Mouse (Mus musculus) kidney, postnatal 0 days (tissue): Measurements from ENCODE around the gene Riox1. TPM values are rescaled to one million over a fixed set of nuclear protein-coding genes. Genes with fewer than 3 reads are reported as not detected.

Experiments
- ATAC-seq: fragments of 200-750 bp; cut with Nextera tagmentation; replicated peaks from 2 replicates; pipeline ENCODE4 v1.8.0; 2017; ENCODE audit warnings: low read depth, moderate number of reproducible peaks, moderate TSS enrichment, moderate library complexity; ENCODE audit not compliant: low FRiP score
- DNase-seq: peaks from one replicate; pipeline ENCODE4 v3.0.0-alpha.2; 2016; ENCODE audit warnings: low spot score
- H3K27ac ChIP-seq: fragments of 300-500 bp; sonication (generic); 2 replicates; pipeline ENCODE4 v1.5.1; 2014; ENCODE audit warnings: mild to moderate bottlenecking
- H3K27me3 ChIP-seq: fragments of 300-500 bp; sonication (generic); 2 replicates; pipeline ENCODE4 v1.6.1; 2014; ENCODE audit warnings: low read length, mixed read lengths; ENCODE audit not compliant: insufficient read depth
- H3K36me3 ChIP-seq: fragments of 300-500 bp; sonication (generic); 2 replicates; pipeline ENCODE4 v1.6.1; 2014; ENCODE audit warnings: low read length, mixed read lengths; ENCODE audit not compliant: insufficient read depth
- H3K4me1 ChIP-seq: fragments of 300-500 bp; sonication (generic); replicated peaks from 2 replicates; pipeline ENCODE4 v1.6.1; 2014; ENCODE audit warnings: antibody characterized with exemption, low read length, mixed read lengths; ENCODE audit not compliant: insufficient read depth
- H3K4me2 ChIP-seq: fragments of 300-500 bp; sonication (generic); 2 replicates; pipeline ENCODE4 v1.6.1; 2014; ENCODE audit warnings: mild to moderate bottlenecking, low read length, moderate library complexity, mixed read lengths
- H3K4me3 ChIP-seq: fragments of 300-500 bp; sonication (generic); replicated peaks from 2 replicates; pipeline ENCODE4 v1.5.1; 2014; ENCODE audit warnings: low read depth, low read length
- H3K9ac ChIP-seq: fragments of 300-500 bp; sonication (generic); 2 replicates; pipeline ENCODE4 v1.6.1; 2014; ENCODE audit warnings: low read depth, low read length
- H3K9me3 ChIP-seq: fragments of 300-500 bp; sonication (generic); replicated peaks from 2 replicates; pipeline ENCODE4 v1.6.1; 2016; ENCODE audit warnings: low read length, inconsistent platforms, mixed read lengths
- CTCF ChIP-seq: IDR thresholded peaks from 2 replicates; pipeline ENCODE4 v1.5.1; 2016; ENCODE audit warnings: antibody characterized with exemption, low read depth, mild to moderate bottlenecking, moderate library complexity
- WGBS: fragments of 180-500 bp; shearing (Covaris S2); extraction: QIAGEN DNeasy Blood & Tissue Kit; methylation state at CpG from one replicate; pipeline ENCODE4 v1.1.7; 2014; 5-methylcytosine and 5-hydroxymethylcytosine counted together
- polyA plus RNA-seq: library from polyadenylated mRNA; unstranded; fragments of >200 nt; fragmentation: Nextera tagmentation; extraction: Ambion mirVana; gene quantifications from 2 replicates; pipeline ENCODE4 v1.2.1, GENCODE M21; 2015

The Riox1 gene
- polyA plus RNA-seq, 1 experiment from 2014 or later = 13.0 TPM

GRCm38 (mm10) chr12:83958278-83958677, 7.9 kb downstream of the Riox1 start:
- no peak for TF ChIP-seq CTCF
- no peaks in the 10 kb centered on the region for H3K27me3 ChIP-seq
- no peaks in the 10 kb centered on the region for H3K9me3 ChIP-seq
- H3K4me3 ChIP-seq = no peak overlapping the region
- H3K4me1 ChIP-seq = peaks cover 4% of the 10 kb centered on the region
- no peak overlapping the region for H3K4me2 ChIP-seq
- ATAC-seq (no peak), DNase-seq (no peak)
- H3K27ac ChIP-seq = no peak overlapping the region
- H3K9ac ChIP-seq = no peak overlapping the region
- WGBS = 87% methylated on average over 9 of the region's 9 CpGs
- H3K36me3 ChIP-seq = no peaks in the 10 kb centered on the region

- H3K4me2 ChIP-seq = no peak overlapping the region
- no peak for DNase-seq
- no peak overlapping the region for H3K4me3 ChIP-seq
- H3K9me3 ChIP-seq = no peaks in the 10 kb centered on the region
- 91% methylated on average over 6 of the region's 7 CpGs for WGBS
- no peak for ATAC-seq
- TF ChIP-seq CTCF = no peak
- no peaks in the 10 kb centered on the region for H3K27me3 ChIP-seq
- no peaks in the 10 kb centered on the region for H3K36me3 ChIP-seq
- H3K27ac ChIP-seq = no peak overlapping the region
- H3K9ac ChIP-seq = no peak overlapping the region
- no peaks in the 10 kb centered on the region for H3K4me1 ChIP-seq
Measured at GRCm38 (mm10) chr12:83965235-83965634, 14.8 kb downstream of the Riox1 start.

- 58% methylated on average over 2 of the region's 2 CpGs for WGBS
- DNase-seq = peak; percentile 76
- TF ChIP-seq CTCF = peak; percentile 82
- no peak overlapping the region for H3K4me2 ChIP-seq
- no peaks in the 10 kb centered on the region for H3K27me3 ChIP-seq
- H3K4me3 ChIP-seq = no peak overlapping the region
- H3K9me3 ChIP-seq = no peaks in the 10 kb centered on the region
- ATAC-seq = peak; percentile 82
- H3K27ac ChIP-seq = no peak overlapping the region
- H3K4me1 ChIP-seq = no peaks in the 10 kb centered on the region
- H3K36me3 ChIP-seq = no peaks in the 10 kb centered on the region
- no peak overlapping the region for H3K9ac ChIP-seq
Measured at GRCm38 (mm10) chr12:83972117-83972516, 21.7 kb downstream of the Riox1 start.

GRCm38 (mm10) chr12:83978862-83979261, 28.5 kb downstream of the Riox1 start:
- H3K4me3 ChIP-seq = no peak overlapping the region
- no peak for ATAC-seq
- no peaks in the 10 kb centered on the region for H3K36me3 ChIP-seq
- no peak overlapping the region for H3K27ac ChIP-seq
- no peaks in the 10 kb centered on the region for H3K4me1 ChIP-seq
- H3K9me3 ChIP-seq = no peaks in the 10 kb centered on the region
- H3K9ac ChIP-seq = no peak overlapping the region
- DNase-seq = no peak
- 88% methylated on average over 6 of the region's 6 CpGs for WGBS
- no peak overlapping the region for H3K4me2 ChIP-seq
- no peaks in the 10 kb centered on the region for H3K27me3 ChIP-seq
- TF ChIP-seq CTCF = no peak

GRCm38 (mm10) chr12:83981615-83982014, 31.2 kb downstream of the Riox1 start:
- no peaks in the 10 kb centered on the region for H3K36me3 ChIP-seq
- no peaks in the 10 kb centered on the region for H3K9me3 ChIP-seq
- no peak overlapping the region for H3K4me3 ChIP-seq
- no peak for TF ChIP-seq CTCF
- no peak for DNase-seq
- WGBS = 68% methylated on average over 4 of the region's 4 CpGs
- no peak overlapping the region for H3K9ac ChIP-seq
- no peak overlapping the region for H3K4me2 ChIP-seq
- no peak for ATAC-seq
- no peaks in the 10 kb centered on the region for H3K27me3 ChIP-seq
- H3K4me1 ChIP-seq = no peaks in the 10 kb centered on the region
- no peak overlapping the region for H3K27ac ChIP-seq

DNA sequence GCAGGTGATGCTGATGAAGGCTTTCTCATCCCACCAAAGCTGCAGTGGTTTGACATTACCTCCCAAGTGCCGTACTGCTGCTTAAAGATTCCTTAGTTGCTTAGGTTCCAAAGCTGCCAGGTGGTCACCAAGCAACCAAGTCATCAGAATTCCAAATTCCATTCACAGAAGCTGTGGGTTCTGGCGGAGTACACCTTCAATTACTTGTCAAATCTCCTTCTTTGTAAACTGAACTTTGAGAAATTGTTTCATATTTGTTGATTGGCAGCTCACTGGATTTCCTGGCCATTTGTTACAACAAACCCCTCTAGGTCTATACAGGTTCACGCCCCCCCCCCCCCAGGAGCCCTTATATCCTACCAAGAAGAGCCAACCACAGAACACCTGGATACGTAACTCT, 34.3 kb downstream of the Riox1 start, which contains the start of gene Heatr4:
Heatr4 (minus strand) TSS at position 101 of the 400 bp plus-strand sequence.
- H3K4me1 ChIP-seq = 0 out of 2 replicates have a peak, but pooled peaks cover 5% of the 10 kb centered on the region
- H3K36me3 ChIP-seq = no peaks in the 10 kb centered on the region
- WGBS = 78% methylated on average over 4 of the region's 4 CpGs
- no peak for TF ChIP-seq CTCF
- H3K4me3 ChIP-seq = no peak within 1 kb of the TSS
- H3K27me3 ChIP-seq = no peaks in the 10 kb centered on the region
- no peak within 1 kb of the TSS for H3K4me2 ChIP-seq
- no peak within 1 kb of the TSS for H3K27ac ChIP-seq
- ATAC-seq (no peak), DNase-seq (no peak)
- H3K9ac ChIP-seq = no peak within 1 kb of the TSS
- no peaks in the 10 kb centered on the region for H3K9me3 ChIP-seq

DNA sequence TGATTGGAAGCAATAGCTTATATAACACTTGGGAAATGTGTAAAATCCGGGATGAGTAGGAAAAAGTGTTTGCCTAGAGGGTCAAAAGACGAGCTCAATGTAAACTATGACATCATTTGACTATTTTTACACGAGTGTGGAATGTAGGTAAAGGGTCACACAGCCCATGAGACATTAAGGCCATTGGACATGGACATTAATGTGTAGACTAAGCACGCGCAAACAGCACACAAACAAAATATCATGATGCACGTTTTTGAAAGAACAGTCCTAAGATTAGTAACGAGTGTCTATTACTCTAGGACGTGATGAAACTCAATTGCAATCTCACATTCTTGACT, 36.8 kb downstream of the Riox1 start:
- Histone ChIP-seq H3K27me3 (no peaks in the 10 kb centered on the region), H3K4me2 (peak overlapping the region; percentile 67), H3K27ac (peak overlapping the region; percentile 98), H3K4me3 (peak overlapping the region; percentile 60), H3K9ac (peak overlapping the region; percentile 92; the same call in 1 of the 2 replicates), H3K9me3 (no peaks in the 10 kb centered on the region), H3K36me3 (no peaks in the 10 kb centered on the region), H3K4me1 (0 out of 2 replicates have a peak, but pooled peaks cover 5% of the 10 kb centered on the region)
- no peak for TF ChIP-seq CTCF
- peak; percentile 22 for ATAC-seq
- no peak for DNase-seq
- 18% methylated on average over 8 of the region's 8 CpGs for WGBS
